Mouse (Mus musculus): ENCODE data around the gene Slc9a9.

Slc9a9 gene

GRCm38 (mm10) chr9:95160575-95161300, 491.0 kb downstream of the Slc9a9 start:
- no peak for DNase-seq (ENCODE audit: low read depth)

GRCm38 (mm10) chr9:95161699-95162098, 492.0 kb downstream of the Slc9a9 start:
- DNase-seq (ENCODE audit: low read depth) = no peak

GRCm38 (mm10) chr9:95166224-95166623, 496.5 kb downstream of the Slc9a9 start:
- DNase-seq (ENCODE audit: low read depth) = peak; percentile 14

GRCm38 (mm10) chr9:95167806-95168205, 498.1 kb downstream of the Slc9a9 start:
- no peak for DNase-seq (ENCODE audit: low read depth)

- no peak for DNase-seq (ENCODE audit: low read depth)
Measured at GRCm38 (mm10) chr9:95168487-95169008, 498.8 kb downstream of the Slc9a9 start.

- no peak for DNase-seq (ENCODE audit: low read depth)
Measured at GRCm38 (mm10) chr9:95178170-95178569, 508.5 kb downstream of the Slc9a9 start.

- DNase-seq (ENCODE audit: low read depth) = no peak
Measured at GRCm38 (mm10) chr9:95180005-95180404, 510.3 kb downstream of the Slc9a9 start.

DNA sequence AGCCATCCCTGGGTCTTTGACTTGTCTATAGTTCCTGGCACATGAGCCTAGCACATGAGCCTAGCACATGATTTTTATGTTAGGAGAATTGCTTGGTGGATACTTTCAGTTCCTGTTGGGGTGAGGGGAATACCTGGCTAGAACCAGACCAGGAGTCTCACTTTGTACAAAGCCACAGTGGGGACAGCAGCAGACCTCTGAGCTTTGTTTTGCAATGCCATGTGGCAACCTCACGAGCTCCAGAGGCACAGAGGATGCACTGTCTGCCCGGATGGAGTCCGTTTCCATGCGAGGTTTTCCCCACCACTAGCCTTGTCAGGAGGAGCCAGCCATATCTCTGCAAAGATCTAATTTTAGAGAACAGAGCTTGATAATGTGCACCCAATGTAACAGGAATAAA, 510.9 kb downstream of the Slc9a9 start:
- DNase-seq (ENCODE audit: low read depth) = no peak

DNA sequence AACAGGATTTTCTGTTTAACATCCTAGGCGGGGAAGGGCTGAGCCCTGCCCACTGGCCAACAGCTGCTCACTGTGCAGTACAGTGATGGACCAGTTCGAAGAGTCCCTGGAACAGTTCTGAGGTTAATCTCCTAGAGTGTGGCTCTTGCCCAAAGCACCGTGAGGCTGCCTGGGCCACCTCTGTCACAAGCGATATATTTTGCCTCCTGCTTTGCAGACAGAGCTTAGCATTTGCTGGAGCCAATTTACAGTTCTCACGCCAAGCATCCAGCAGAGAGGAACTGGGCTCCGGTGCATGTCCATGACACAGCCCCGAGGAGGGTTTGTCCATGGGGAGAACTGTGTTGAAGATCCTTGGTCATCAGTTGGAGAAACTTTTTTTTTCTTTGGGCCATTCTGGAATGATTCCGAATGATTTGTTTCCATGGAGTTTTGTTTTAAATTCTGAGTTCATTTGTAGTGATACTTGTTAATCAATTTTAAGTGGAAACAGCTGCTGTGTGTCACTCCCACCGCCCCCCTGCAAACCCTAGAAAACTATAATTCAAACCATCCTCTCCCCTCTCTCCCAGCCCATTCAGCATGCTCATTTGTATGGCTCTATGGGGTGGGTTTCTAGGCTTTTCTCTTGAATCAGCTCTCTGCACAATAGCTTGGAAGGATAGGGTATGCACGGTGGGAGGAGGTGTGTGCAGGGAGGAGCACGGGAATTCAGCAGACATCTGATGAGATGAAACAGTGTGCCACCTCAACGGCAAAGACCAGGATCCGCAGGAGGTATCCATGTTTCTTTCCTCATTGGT, 511.7 kb downstream of the Slc9a9 start:
- no peak for DNase-seq (ENCODE audit: low read depth)

DNA sequence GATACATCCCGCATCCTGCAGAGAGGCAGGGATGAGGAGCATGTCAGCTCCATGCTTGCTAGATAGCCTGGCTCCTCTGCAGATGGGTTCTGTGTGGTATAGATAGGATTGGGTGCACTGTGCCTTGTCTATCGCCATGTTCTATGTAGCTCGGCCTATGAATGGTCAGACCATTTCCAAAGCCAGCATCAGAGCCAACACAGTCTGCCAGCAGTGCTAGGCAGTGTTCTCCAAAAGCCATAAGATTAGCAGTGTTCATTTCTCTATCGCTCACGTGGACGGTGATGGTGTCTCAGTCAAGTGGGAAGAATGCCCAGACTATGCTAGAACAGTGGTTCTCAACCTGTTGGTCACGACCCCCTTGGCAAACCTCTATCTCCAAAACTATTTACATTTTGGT, 512.6 kb downstream of the Slc9a9 start:
- DNase-seq (ENCODE audit: low read depth) = no peak

GRCm38 (mm10) chr9:95184453-95184852, 514.7 kb downstream of the Slc9a9 start:
- no peak for DNase-seq (ENCODE audit: low read depth)

- DNase-seq (ENCODE audit: low read depth) = no peak
Measured at GRCm38 (mm10) chr9:95185840-95186239, 516.1 kb downstream of the Slc9a9 start.

GRCm38 (mm10) chr9:95186386-95187289, 516.9 kb downstream of the Slc9a9 start:
- peak; percentile 66 for DNase-seq (ENCODE audit: low read depth)

DNA sequence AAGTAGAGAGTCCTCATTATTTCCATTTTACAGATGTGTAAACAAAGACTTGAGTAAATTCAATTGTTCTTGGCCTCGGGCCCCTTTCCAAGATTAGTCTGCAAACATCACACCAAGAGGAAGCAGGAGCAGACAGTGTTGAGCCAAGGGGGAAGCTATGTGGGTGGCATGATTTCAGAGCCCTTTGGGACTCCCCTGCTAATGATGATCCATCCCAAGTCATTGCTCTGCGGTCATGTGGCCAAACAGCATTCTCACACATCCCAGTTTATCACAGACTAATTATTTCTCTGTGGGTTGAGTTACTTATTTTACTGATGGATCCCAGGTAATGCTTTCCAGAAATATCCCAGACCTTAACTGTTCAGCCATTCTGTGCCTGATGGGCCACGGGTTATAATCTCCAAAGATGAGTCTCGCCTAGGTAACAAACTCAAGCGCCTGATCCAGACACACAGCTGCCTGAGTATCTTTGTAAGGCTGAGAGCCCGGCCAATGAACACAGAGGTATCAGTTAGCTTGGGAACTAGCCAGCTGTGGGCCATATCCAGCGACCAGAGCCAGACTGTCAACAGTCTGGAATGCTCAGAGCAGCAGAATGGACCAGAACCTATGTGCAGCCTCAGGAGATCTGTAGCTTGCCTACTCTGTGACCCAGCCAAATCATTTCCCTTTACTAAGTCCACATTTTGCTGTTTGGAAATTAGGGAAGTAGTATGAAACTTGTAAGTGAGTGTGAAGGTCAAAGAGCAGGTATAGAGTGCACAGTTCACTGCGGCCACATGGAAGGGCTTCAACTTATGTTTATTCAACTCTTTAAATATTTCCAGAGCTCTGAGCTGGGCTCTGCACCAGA, 518.9 kb downstream of the Slc9a9 start:
- DNase-seq (ENCODE audit: low read depth) = peak; percentile 83

GRCm38 (mm10) chr9:95189218-95189605, 519.5 kb downstream of the Slc9a9 start:
- no peak for DNase-seq (ENCODE audit: low read depth)

GRCm38 (mm10) chr9:95191442-95191841, 521.7 kb downstream of the Slc9a9 start:
- no peak for DNase-seq (ENCODE audit: low read depth)

DNA sequence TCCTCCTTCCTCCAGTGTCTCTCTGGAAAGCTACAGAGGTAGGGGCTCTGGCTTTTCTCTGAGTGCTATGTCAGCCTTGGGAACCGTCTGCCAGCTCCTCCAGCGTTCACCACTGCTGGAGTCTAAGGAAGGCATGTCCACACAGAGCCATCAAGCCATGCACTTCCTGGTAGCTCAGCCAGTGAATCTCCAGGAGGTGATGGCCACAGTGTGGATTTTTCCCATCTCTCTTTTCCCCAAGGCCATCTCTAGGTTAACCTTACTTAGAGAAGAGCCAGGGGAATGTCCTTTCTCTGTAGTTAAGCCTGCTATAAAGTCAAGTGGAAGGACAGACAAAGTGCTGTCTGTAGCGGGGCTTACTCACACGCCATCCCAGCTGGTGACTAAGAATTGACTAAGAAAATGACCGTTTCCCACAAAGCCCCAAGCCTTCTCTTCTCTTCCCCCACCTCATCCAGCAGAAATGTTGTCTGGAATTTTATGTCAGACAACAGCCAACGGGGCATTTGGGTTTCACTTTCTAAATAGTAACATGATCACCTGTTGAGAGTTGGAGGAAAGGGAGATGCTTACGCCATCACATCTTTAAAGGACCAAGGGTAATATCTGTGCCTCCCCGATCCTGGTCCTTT, 523.3 kb downstream of the Slc9a9 start:
- peak; percentile 53 for DNase-seq (ENCODE audit: low read depth)

DNA sequence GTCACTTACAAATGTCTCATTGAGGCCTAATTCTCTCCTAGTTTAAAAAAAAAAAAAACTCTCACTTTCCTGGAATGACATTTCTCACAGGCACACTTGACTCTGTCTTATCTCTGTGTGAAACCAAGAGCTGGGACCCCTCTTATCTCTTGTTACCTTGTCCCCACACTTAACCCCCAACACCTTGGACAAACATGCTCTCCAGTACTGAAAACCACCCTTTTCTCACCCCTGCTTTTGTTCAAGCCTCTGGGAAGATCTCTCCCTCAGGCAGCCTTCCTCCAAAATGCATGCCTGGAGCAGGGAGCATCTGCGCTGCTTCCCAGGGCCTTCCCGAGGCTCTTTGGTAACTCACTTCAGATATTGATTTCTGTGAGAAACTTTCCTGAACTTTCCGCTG, 524.0 kb downstream of the Slc9a9 start:
- no peak for DNase-seq (ENCODE audit: low read depth)

- DNase-seq (ENCODE audit: low read depth) = peak; percentile 57
Measured at GRCm38 (mm10) chr9:95194158-95194557, 524.4 kb downstream of the Slc9a9 start.

- DNase-seq (ENCODE audit: low read depth) = peak; percentile 64
Measured at GRCm38 (mm10) chr9:95207661-95208060, 538.0 kb downstream of the Slc9a9 start.

GRCm38 (mm10) chr9:95208681-95209080, 539.0 kb downstream of the Slc9a9 start:
- DNase-seq (ENCODE audit: low read depth) = no peak

Data from NIH3T3 (cell line).